Mouse (Mus musculus): ENCODE data around the gene Ccdc189. TPM values are rescaled to one million over a fixed set of nuclear protein-coding genes. Genes with fewer than 3 reads are reported as not detected.
A peak's percentile ranks its signal among the peaks of the same experiment; 100 is the strongest.

The Ccdc189 gene
- total RNA-seq, 1 experiment = 3.8 TPM

DNA sequence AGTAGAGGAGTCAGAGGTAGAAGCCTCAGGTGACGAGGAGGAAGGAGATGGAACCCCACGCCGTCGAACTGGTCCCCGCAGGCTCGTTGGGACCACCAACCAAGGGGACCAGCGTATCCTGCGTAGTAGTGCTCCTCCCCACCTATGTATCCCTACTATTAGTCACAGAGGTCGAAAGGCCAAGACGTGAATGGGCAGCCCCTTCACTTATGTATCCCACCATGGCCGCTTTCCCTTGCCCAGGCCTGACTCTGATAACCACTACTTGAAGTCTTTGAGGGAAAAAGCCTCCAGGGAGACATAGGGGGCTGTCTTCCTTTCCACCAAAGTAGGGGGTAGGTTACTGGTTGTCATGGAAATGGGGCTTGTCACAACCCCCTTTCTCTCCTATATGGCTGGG lies 27.8 kb downstream of the Ccdc189 start:
- TF ChIP-seq MAFK (IDR thresholded peaks at IDR 0.05; ENCODE audit: insufficient read depth, low read depth, low read length) (no peak), HCFC1 (IDR thresholded peaks at IDR 0.05; ENCODE audit: borderline replicate concordance, insufficient read depth, low read length) (no peak), CHD2 (IDR thresholded peaks at IDR 0.05; ENCODE audit: low read depth, low read length) (no peak), ZC3H11A (IDR thresholded peaks at IDR 0.05; ENCODE audit: borderline replicate concordance, low read depth, low read length) (no peak), ZNF384 (IDR thresholded peaks at IDR 0.05; ENCODE audit: low read depth, low read length) (no peak)
- H3K9ac ChIP-seq (ENCODE audit: insufficient read depth, low read depth, low read length, poor library complexity, severe bottlenecking) = no peak overlapping the region
- H3K27ac ChIP-seq (ENCODE audit: insufficient read depth, low read depth, low read length, poor library complexity, severe bottlenecking) = no peak overlapping the region
- peaks cover 0 to 13% of the 10 kb centered on the region in 2 experiments; a peak in 2 of 4 replicates for H3K4me1 ChIP-seq (ENCODE audit: control insufficient read depth in 2 of 2, insufficient read depth in 2 of 2, low read length in 2 of 2, poor library complexity in 1 of 2)
- H3K9me3 ChIP-seq (ENCODE audit: control insufficient read depth, insufficient read depth, low read depth, low read length) = no peaks in the 10 kb centered on the region
- in situ Hi-C loops (cut with MboI; ENCODE audit: low sequenced_read_pairs in 2 of 2, unreplicated experiment in 2 of 2) = no loop called here
- peak overlapping the region in 1 of 2 experiments; percentile 24; a peak in 1 of 4 replicates for H3K4me3 ChIP-seq (ENCODE audit: insufficient read depth in 1 of 2, low read depth in 1 of 2, low read length in 2 of 2, poor library complexity in 1 of 2, severe bottlenecking in 1 of 2)
- peaks cover 39% of the 10 kb centered on the region for H3K36me3 ChIP-seq (ENCODE audit: control insufficient read depth, insufficient read depth, low read length, poor library complexity, severe bottlenecking)
- no peak for DNase-seq (ENCODE audit: low read depth, low spot score)

DNA sequence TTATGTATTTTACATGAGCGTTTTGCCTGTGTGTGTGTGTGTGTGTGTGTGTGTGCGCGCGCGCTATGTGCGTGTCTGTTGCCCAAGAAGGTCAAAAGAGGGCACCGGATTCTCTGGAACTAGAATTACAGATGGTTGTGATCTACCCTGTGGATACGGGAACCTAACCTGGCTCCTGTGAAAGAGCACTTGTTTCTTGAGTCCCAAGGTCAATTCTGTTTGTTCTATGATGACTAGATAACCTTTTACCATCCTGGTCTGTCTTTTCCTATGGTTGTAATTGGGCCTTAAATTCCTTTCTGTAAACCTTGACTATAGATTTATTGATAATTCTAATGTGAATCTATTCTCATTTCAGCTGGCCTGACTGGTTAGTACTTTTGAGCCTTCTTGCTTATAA lies 36.8 kb downstream of the Ccdc189 start:
- Histone ChIP-seq H3K9ac (ENCODE audit: insufficient read depth, low read depth, low read length, poor library complexity, severe bottlenecking) (no peak overlapping the region), H3K27ac (ENCODE audit: insufficient read depth, low read depth, low read length, poor library complexity, severe bottlenecking) (no peak overlapping the region), H3K4me1 (ENCODE audit: control insufficient read depth in 2 of 2, insufficient read depth in 2 of 2, low read length in 2 of 2, poor library complexity in 1 of 2) (no peaks in the 10 kb centered on the region), H3K36me3 (ENCODE audit: control insufficient read depth, insufficient read depth, low read length, poor library complexity, severe bottlenecking) (peaks cover 25% of the 10 kb centered on the region), H3K4me3 (ENCODE audit: insufficient read depth in 1 of 2, low read depth in 1 of 2, low read length in 2 of 2, poor library complexity in 1 of 2, severe bottlenecking in 1 of 2) (no peak overlapping the region), H3K9me3 (ENCODE audit: control insufficient read depth, insufficient read depth, low read depth, low read length) (no peaks in the 10 kb centered on the region)
- in situ Hi-C loops (cut with MboI; ENCODE audit: low sequenced_read_pairs in 2 of 2, unreplicated experiment in 2 of 2) = no loop called here
- DNase-seq (ENCODE audit: low read depth, low spot score) = no peak
- TF ChIP-seq CHD2 (IDR thresholded peaks at IDR 0.05; ENCODE audit: low read depth, low read length) (no peak), MAFK (IDR thresholded peaks at IDR 0.05; ENCODE audit: insufficient read depth, low read depth, low read length) (no peak), ZC3H11A (IDR thresholded peaks at IDR 0.05; ENCODE audit: borderline replicate concordance, low read depth, low read length) (no peak), ZNF384 (IDR thresholded peaks at IDR 0.05; ENCODE audit: low read depth, low read length) (no peak), HCFC1 (IDR thresholded peaks at IDR 0.05; ENCODE audit: borderline replicate concordance, insufficient read depth, low read length) (no peak)

DNA sequence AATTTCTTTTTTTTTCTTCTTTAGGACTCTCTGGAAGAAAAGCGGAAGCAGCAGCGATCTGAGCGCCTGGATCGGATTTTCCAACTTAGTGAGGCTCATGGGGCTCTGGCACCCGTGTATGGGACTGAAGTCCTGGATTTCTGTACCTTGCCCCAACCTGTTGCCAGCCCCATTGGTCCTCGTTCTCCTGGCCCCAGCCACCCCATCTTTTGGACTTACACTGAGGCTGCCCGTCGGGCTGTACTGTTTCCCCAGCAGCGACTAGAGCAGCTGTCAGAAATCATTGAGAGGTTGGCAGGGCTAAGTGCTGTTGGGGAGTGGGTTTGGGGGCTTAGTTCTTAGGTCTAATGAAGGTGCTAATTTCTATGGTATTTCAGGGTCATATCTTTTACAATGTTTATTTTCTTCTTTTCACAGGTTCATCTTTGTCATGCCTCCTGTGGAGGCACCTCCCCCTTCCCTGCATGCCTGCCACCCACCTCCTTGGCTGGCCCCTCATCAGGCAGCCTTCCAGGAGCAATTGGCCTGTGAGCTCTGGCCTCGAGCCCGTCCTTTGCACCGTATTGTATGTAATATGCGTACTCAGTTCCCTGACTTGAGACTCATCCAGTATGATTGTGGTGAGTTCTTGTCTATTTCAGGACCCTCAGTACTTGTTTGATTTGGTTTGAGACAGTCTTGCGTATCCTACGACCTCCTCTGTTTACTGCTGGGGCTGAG lies 39.1 kb downstream of the Ccdc189 start:
- no peak overlapping the region for H3K4me3 ChIP-seq (ENCODE audit: insufficient read depth in 1 of 2, low read depth in 1 of 2, low read length in 2 of 2, poor library complexity in 1 of 2, severe bottlenecking in 1 of 2)
- TF ChIP-seq ZC3H11A (IDR thresholded peaks at IDR 0.05; ENCODE audit: borderline replicate concordance, low read depth, low read length) = no peak
- no peak for TF ChIP-seq ZNF384 (IDR thresholded peaks at IDR 0.05; ENCODE audit: low read depth, low read length)
- TF ChIP-seq MAFK (IDR thresholded peaks at IDR 0.05; ENCODE audit: insufficient read depth, low read depth, low read length) = no peak
- TF ChIP-seq HCFC1 (IDR thresholded peaks at IDR 0.05; ENCODE audit: borderline replicate concordance, insufficient read depth, low read length) = no peak
- TF ChIP-seq CHD2 (IDR thresholded peaks at IDR 0.05; ENCODE audit: low read depth, low read length) = no peak
- no peak overlapping the region for H3K9ac ChIP-seq (ENCODE audit: insufficient read depth, low read depth, low read length, poor library complexity, severe bottlenecking)
- DNase-seq (ENCODE audit: low read depth, low spot score) = no peak
- H3K27ac ChIP-seq (ENCODE audit: insufficient read depth, low read depth, low read length, poor library complexity, severe bottlenecking) = no peak overlapping the region
- H3K4me1 ChIP-seq (ENCODE audit: control insufficient read depth in 2 of 2, insufficient read depth in 2 of 2, low read length in 2 of 2, poor library complexity in 1 of 2) = no peaks in the 10 kb centered on the region
- H3K36me3 ChIP-seq (ENCODE audit: control insufficient read depth, insufficient read depth, low read length, poor library complexity, severe bottlenecking) = peaks cover 25% of the 10 kb centered on the region
- in situ Hi-C loops (cut with MboI; ENCODE audit: low sequenced_read_pairs in 2 of 2, unreplicated experiment in 2 of 2) = no loop called here
- no peaks in the 10 kb centered on the region for H3K9me3 ChIP-seq (ENCODE audit: control insufficient read depth, insufficient read depth, low read depth, low read length)

DNA sequence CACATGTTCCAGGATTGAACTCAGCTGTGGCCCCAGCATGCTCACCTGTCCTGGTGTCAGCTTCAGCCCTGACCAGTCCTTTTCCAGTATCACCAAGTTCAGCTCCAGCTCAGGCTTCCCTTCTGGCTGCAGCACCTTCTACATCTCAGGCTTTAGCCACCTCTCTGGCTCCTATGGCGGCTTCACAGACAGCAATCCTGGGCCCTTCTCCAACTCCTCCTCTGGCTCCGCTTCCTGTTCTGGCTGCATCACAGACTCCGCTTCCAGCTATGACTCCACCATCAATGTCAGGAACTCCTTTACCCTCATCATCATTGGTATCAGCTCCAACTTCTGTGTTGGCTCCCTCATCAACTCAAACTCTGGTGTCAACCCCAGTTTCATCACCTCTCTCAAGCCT lies 46.7 kb downstream of the Ccdc189 start:
- H3K4me1 ChIP-seq (ENCODE audit: control insufficient read depth in 2 of 2, insufficient read depth in 2 of 2, low read length in 2 of 2, poor library complexity in 1 of 2) = no peaks in the 10 kb centered on the region
- H3K36me3 ChIP-seq (ENCODE audit: control insufficient read depth, insufficient read depth, low read length, poor library complexity, severe bottlenecking) = peaks cover 49% of the 10 kb centered on the region
- no peaks in the 10 kb centered on the region for H3K9me3 ChIP-seq (ENCODE audit: control insufficient read depth, insufficient read depth, low read depth, low read length)
- H3K4me3 ChIP-seq (ENCODE audit: insufficient read depth in 1 of 2, low read depth in 1 of 2, low read length in 2 of 2, poor library complexity in 1 of 2, severe bottlenecking in 1 of 2) = no peak overlapping the region
- no peak overlapping the region for H3K27ac ChIP-seq (ENCODE audit: insufficient read depth, low read depth, low read length, poor library complexity, severe bottlenecking)
- in situ Hi-C loops (cut with MboI; ENCODE audit: low sequenced_read_pairs in 2 of 2, unreplicated experiment in 2 of 2) = no loop called here
- H3K9ac ChIP-seq (ENCODE audit: insufficient read depth, low read depth, low read length, poor library complexity, severe bottlenecking) = no peak overlapping the region
- TF ChIP-seq CHD2 (IDR thresholded peaks at IDR 0.05; ENCODE audit: low read depth, low read length) (no peak), ZC3H11A (IDR thresholded peaks at IDR 0.05; ENCODE audit: borderline replicate concordance, low read depth, low read length) (no peak), HCFC1 (IDR thresholded peaks at IDR 0.05; ENCODE audit: borderline replicate concordance, insufficient read depth, low read length) (no peak), MAFK (IDR thresholded peaks at IDR 0.05; ENCODE audit: insufficient read depth, low read depth, low read length) (no peak), ZNF384 (IDR thresholded peaks at IDR 0.05; ENCODE audit: low read depth, low read length) (no peak)
- no peak for DNase-seq (ENCODE audit: low read depth, low spot score)

Other genes starting within 250 kb of the Ccdc189 start
- 3.5 and 4.4 TPM in 2 replicates for gene Zfp768, start 243.0 kb downstream of the Ccdc189 start, total RNA-seq (2012; rRNA removed)
- gene Zfp747, start 212.5 kb downstream of the Ccdc189 start, total RNA-seq (2012; rRNA removed) = 8.7 and 9.0 TPM in 2 replicates
- gene 9130019O22Rik, start 201.4 kb downstream of the Ccdc189 start, total RNA-seq (2012; rRNA removed) = 4.1 and 4.2 TPM in 2 replicates
- gene E430018J23Rik, start 195.0 kb downstream of the Ccdc189 start, total RNA-seq (2012; rRNA removed) = 2.5 and 3.2 TPM in 2 replicates
- gene Zfp764, start 181.8 kb downstream of the Ccdc189 start, total RNA-seq (2012; rRNA removed) = 3.3 and 4.2 TPM in 2 replicates
- gene Zfp688, start 166.5 kb downstream of the Ccdc189 start, total RNA-seq (2012; rRNA removed) = 12.5 and 17.3 TPM in 2 replicates
- gene Zfp689, start 139.4 kb downstream of the Ccdc189 start, total RNA-seq (2012; rRNA removed) = 2.5 and 3.5 TPM in 2 replicates
- 16.3 and 17.1 TPM in 2 replicates for gene Prr14, start 129.0 kb downstream of the Ccdc189 start, total RNA-seq (2012; rRNA removed)
- gene Fbrs, start 109.4 kb downstream of the Ccdc189 start, total RNA-seq (2012; rRNA removed) = 11.1 and 13.4 TPM in 2 replicates
- gene Srcap, start 76.6 kb downstream of the Ccdc189 start, total RNA-seq (2012; rRNA removed) = 50.7 and 52.0 TPM in 2 replicates
- 22.7 and 22.9 TPM in 2 replicates for gene Gm42715, start 69.0 kb downstream of the Ccdc189 start, total RNA-seq (2012; rRNA removed)
- gene Tmem265, start 27.2 kb downstream of the Ccdc189 start, total RNA-seq (2012; rRNA removed) = 5.0 TPM in 1 of 2 replicates, not detected in the other
- gene Phkg2, start 15.3 kb downstream of the Ccdc189 start, total RNA-seq (2012; rRNA removed) = 32.1 and 46.1 TPM in 2 replicates
- 71.0 and 94.9 TPM in 2 replicates for gene Rnf40, start 172 bp upstream of the Ccdc189 start, total RNA-seq (2012; rRNA removed)
- 2.1 and 2.9 TPM in 2 replicates for gene Zfp629, start 27.2 kb upstream of the Ccdc189 start, total RNA-seq (2012; rRNA removed)
- gene Bcl7c, start 120.3 kb upstream of the Ccdc189 start, total RNA-seq (2012; rRNA removed) = 35.6 and 36.8 TPM in 2 replicates
- 2.3 and 3.0 TPM in 2 replicates for gene Ctf1, start 124.1 kb upstream of the Ccdc189 start, total RNA-seq (2012; rRNA removed)
- gene Ctf2, start 143.6 kb upstream of the Ccdc189 start, total RNA-seq (2012; rRNA removed) = 0.69 and 0.71 TPM in 2 replicates
- 86.9 and 93.0 TPM in 2 replicates for gene Fbxl19, start 155.9 kb upstream of the Ccdc189 start, total RNA-seq (2012; rRNA removed)
- 14.0 and 30.7 TPM in 2 replicates for gene Orai3, start 181.2 kb upstream of the Ccdc189 start, total RNA-seq (2012; rRNA removed)
- gene Setd1a, start 188.1 kb upstream of the Ccdc189 start, total RNA-seq (2012; rRNA removed) = 22.6 and 24.4 TPM in 2 replicates
- 1.5 and 1.9 TPM in 2 replicates for gene Gm49388, start 197.0 kb upstream of the Ccdc189 start, total RNA-seq (2012; rRNA removed)
- gene Hsd3b7, start 212.0 kb upstream of the Ccdc189 start, total RNA-seq (2012; rRNA removed) = 14.7 and 22.5 TPM in 2 replicates
- gene Stx4a, start 235.7 kb upstream of the Ccdc189 start, total RNA-seq (2012; rRNA removed) = 20.9 and 23.7 TPM in 2 replicates
- 1.4 and 1.7 TPM in 2 replicates for gene Stx1b, start 236.0 kb upstream of the Ccdc189 start, total RNA-seq (2012; rRNA removed)

All from ES-E14 (cell line).